8 mouse cellular contexts compared by ENCODE assay signal in the genomic region with DNA sequence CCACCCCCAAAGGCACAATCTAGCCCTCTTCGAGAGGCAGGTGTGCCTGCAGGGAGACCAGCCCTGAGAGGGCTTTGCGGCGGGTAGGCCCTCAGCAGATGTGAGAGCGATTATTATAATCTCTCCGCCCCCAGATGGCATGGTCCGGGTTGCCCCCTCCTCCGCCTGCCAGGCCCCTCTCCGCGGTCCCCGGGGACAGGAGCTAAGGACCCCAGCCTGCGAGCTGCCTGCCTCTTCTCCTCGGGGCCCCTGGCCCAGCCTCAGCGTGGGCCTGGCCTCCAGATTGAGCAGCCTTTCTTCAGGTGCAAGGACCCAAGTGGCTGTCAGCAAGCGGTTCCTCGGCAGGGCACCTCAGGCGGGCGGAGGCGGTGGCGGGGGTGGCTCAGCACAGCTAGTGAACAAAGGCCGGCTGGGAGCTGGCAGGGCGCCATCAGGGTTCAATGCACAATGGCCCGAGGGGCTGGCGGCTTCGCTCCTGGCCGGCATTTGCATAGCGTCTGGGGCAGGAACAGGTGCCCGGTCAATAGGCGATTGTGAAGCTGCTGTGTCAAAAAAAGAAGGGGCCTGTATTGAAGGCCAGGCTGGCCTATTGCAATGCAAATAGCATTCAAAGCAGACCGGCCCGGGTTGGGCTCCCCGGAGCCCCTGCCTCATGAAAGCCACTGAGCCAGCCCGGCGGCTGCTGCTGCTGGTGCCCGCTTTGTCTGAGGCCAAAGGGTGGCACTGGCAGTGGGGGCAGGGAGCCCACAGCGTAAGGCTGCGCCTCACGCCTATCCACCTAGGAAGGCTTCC.
A peak's percentile ranks its signal among the peaks of the same experiment; 100 is the strongest.
DNase-seq lines count a peak whose midpoint lies in the region; ATAC-seq and TF ChIP-seq lines count a peak whose summit lies in the region.

No protein-coding gene starts in this region.

- ATAC-seq in forebrain, embryonic 13.5 days = peak; percentile 91
- peak; percentile 85 for ATAC-seq in liver, postnatal 0 days

- under 1% methylated on average over 35 of the region's 37 CpGs for WGBS in forebrain, embryonic 13.5 days
- 18% methylated on average over 37 of the region's 37 CpGs for WGBS in liver, postnatal 0 days (ENCODE audit: insufficient replicate concordance)

- intact Hi-C loops in heart, postnatal 36 days (cut with DNase I) = no loop called here

- no peak for TF ChIP-seq CTCF in liver, postnatal 0 days (IDR thresholded peaks at IDR 0.05; ENCODE audit: low read depth)

- no peak for TF ChIP-seq EP300 in liver, postnatal 0 days (IDR thresholded peaks at IDR 0.05; ENCODE audit: low read depth)

- no peak overlapping the region for H3K4me3 ChIP-seq in forebrain, embryonic 13.5 days
- no peak overlapping the region for H3K4me3 ChIP-seq in liver, postnatal 0 days (ENCODE audit: low read depth, low read length)

- peak overlapping the region; percentile 98 for H3K27ac ChIP-seq in forebrain, embryonic 13.5 days
- peak overlapping the region; percentile 26; the same call in 1 of the 2 replicates for H3K27ac ChIP-seq in liver, postnatal 0 days (ENCODE audit: low read depth)

- H3K4me1 ChIP-seq in forebrain, embryonic 13.5 days = peaks cover 80% of the 10 kb centered on the region
- H3K4me1 ChIP-seq in liver, postnatal 0 days (ENCODE audit: insufficient read depth) = 0 out of 2 replicates have a peak, but pooled peaks cover 6% of the 10 kb centered on the region

- H3K27me3 ChIP-seq in forebrain, embryonic 13.5 days = no peaks in the 10 kb centered on the region
- no peaks in the 10 kb centered on the region for H3K27me3 ChIP-seq in liver, postnatal 0 days (ENCODE audit: insufficient read depth, low read length)

- peak overlapping the region; percentile 57 for H3K9ac ChIP-seq in forebrain, embryonic 13.5 days
- H3K9ac ChIP-seq in liver, postnatal 0 days (replicated peaks) = peak overlapping the region; percentile 21

- peak overlapping the region; percentile 46 for H3K4me2 ChIP-seq in forebrain, embryonic 13.5 days
- peak overlapping the region; percentile 61 for H3K4me2 ChIP-seq in liver, postnatal 0 days (ENCODE audit: low read depth, low read length)

- no peaks in the 10 kb centered on the region for H3K9me3 ChIP-seq in forebrain, embryonic 13.5 days (replicated peaks)
- no peaks in the 10 kb centered on the region for H3K9me3 ChIP-seq in liver, postnatal 0 days (ENCODE audit: low read length)

- DNase-seq in CD4-positive helper T cell, adult 2 months (ENCODE audit: low read depth, low spot score) = peak; percentile 16
- DNase-seq in brain, embryonic 18.5 days (ENCODE audit: low read depth, low spot score) = peak; percentile 69
- peak; percentile 59 to 69 for DNase-seq in heart, postnatal 36 days
- DNase-seq in layer of hippocampus, adult 8-10 months (ENCODE audit: low spot score in 2 of 2) = peak; percentile 92 to 93
- DNase-seq in liver, postnatal 0 days = peak; percentile 86
- peak; percentile 62 for DNase-seq in ovary, postnatal 14 days (ENCODE audit: low spot score)
- DNase-seq in thymus, postnatal 14 days = peak; percentile 82

- no peaks in the 10 kb centered on the region for H3K36me3 ChIP-seq in forebrain, embryonic 13.5 days (ENCODE audit: poor library complexity, severe bottlenecking)
- H3K36me3 ChIP-seq in liver, postnatal 0 days (replicated peaks; ENCODE audit: insufficient read depth, low read length) = no peaks in the 10 kb centered on the region

Comparison
In these comparisons a context has a peak if more than half of its experiments do, and no peak if none do; other contexts are left out.
1. DNase-seq: peak in every context shown above with its lines; median percentile 92 in layer of hippocampus, adult 8-10 months; 86 in liver, postnatal 0 days; 82 in thymus, postnatal 14 days; 69 in brain, embryonic 18.5 days; 64 in heart, postnatal 36 days; 62 in ovary, postnatal 14 days; 16 in CD4-positive helper T cell, adult 2 months.